Mouse (Mus musculus) kidney, postnatal 25 days (tissue): ENCODE measurements around the gene Tceanc2.

Experiments used
- DNase-seq, 2 experiments: peaks; one replicate each; pipeline ENCODE4 v3.0.0; 2021; ENCODE audit warnings: mixed read lengths in 2 of 2

Tceanc2 gene

DNA sequence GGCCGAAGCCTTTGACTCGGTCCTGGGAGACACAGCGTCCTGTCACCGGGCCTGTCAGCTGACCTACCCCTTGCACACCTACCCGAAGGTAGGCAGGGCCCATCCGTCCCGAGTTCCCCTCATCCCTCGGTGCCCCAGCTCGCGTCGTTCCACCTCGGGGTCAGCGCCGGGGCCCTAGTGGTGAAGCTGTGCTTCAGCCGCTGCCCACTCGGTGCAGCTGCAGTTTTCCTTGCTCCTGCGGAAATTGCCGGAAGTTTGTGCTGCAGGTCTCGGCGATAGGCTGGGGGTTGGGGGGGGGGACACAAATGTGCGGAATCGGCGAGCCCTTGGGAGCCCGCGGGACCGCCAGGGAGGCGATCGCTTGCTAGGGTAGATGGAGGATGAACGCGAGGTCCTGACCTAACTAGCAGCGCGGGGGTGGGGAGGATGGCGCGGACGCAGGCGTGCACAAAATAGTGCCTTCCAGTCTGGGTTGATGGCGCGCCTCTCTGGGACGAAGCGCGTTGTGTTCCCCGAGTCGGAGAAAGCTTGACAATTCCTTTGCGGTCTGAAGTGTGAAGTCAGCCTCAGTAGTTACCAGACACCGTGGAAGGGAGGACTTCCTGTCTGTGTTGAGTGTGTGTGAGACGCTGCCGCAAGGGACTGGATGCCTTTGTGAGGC, at the start of gene Tceanc2:
Gene Tceanc2 (minus strand): TSS at position 287 of the 661 bp plus-strand sequence.
- DNase-seq: peak; percentile 51 to 73

DNA sequence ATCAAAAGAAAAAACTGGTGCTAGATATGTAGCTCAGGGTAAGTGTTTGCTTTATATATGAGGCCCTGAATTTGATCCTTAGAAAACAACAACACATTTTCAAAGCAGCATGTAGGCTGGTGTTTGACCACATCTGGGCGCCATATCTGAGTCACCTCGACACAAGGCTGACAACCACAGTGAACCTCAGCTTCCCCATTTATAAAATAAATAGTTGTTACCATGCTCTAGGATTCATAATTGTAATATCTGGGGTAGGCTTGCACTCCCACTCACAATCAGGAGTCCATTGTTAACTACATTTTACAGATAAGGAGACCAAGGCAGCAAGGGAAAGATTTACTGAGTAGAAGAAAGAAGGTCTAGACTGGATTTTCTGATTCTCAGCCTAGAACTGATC, 47.4 kb upstream of the Tceanc2 start:
- DNase-seq: no peak

DNA sequence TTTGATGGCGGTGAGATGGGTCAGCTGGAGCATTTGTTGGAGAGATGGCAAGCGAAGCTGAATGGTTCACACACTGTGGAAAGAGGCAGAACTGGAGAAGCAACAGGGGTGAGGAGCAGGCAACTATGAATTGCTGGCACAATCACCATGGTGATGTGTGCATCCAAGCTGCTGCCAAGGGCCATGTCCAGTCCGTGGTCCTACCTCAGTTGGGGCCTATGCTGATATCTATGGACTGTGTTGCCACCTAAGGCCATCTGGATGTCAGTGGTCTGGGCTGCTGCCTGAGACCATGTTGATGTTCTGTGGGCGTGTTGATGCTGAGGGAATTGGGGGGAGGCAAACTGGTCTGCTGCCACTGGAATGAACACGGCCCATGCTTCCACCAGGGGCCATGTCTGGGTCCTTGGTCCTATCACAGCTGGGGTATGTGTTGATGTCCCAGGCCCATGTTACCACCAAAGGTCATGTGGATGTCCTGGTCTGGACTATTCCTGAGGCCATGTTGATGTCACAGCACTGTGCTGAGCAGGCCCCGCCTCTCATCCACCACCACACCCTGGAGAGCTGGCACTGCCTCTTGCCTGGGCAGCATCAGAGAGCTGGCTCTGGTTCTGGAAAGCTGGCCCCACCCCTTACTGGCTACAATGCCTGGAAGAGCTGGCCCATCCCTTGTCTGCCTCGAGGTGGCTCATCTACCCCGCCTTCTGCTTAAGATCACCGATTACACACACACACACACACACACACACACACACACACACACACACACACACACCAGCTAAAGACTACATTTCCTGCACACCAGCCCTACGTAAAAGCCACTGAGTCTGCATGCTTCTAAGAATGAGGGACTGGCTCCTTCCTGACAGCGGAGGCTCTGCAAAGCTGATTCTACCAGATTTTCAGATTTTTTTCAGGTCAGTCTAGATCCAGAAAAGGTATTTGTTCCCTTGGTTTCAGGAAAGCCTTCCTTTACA, 44.6 kb upstream of the Tceanc2 start:
- DNase-seq: peak in 1 of 2 experiments; percentile 52

DNA sequence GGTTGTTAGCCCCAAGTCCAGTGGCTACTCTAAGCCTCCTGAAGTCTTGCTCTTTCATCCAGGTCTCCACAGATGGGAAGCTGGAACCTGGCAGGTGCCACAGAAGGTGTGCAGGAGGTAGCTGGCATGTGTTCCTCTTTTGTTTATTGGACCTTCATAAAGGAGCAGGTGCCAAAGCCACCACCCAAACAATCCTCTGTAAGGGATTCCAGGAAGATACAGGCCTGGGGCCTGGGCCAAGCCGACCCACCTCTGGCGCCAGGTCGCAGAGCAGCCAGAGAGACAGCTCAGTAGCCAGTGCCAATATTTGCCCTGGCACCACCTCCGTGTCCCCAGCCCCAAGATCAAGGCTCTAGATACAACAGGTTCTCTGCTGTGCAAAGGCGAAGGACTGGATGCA, 42.6 kb upstream of the Tceanc2 start:
- no peak for DNase-seq

DNA sequence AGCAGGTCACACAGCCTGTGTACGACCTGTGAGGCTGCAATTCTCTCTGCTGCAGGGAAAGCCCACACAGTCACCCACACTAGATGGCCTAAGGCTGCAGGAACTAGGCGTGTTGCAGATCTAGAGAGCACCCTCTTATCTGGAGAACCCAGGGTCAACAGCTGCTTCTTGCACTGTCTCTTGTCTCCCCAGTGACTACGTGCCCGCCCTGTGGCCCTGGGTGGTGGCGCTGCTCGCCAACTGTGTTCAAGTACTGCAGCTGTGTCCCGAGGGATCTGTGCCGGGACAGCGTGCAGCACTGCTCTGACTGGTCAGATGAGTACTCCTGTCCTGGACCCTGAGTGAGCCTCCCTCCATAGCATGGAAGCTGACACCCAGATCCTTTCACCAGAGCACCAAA, 38.7 kb upstream of the Tceanc2 start:
- DNase-seq: no peak

DNA sequence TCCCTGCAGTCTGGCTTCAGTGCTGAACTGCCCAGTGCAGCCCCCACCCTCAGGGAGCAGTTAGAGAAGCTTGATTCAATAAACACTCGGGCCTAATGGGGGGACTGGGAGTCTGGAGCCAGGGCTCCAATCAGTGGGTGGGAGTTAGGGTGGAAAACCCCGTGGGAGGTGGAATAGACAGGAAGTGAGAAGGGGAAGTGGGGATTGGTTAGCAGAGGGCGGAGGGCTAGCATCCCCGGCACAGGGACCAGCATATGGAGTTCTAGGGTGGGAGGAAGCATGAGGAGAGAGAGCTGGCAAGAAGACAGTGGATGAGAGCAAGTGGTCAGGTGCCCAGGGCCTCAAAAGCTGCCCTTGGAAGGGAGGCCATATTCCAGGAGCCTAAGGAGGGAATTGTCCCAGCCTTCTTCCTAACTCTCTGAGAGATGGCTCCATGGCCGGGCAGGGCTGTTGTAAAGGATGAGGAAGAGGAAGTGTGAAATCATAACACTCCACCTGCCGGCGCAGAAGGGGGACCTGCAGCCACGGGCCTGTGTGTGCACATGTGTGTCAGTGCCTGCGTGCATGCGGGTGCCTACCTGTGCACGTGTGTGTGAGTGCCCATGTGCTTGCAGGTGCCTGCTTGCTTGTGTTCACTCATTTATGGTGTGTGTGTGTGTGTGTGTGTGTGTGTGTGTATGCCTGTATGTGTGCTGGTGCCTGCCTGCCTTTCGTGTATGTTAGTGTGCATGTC, 34.5 kb upstream of the Tceanc2 start:
- no peak for DNase-seq

DNA sequence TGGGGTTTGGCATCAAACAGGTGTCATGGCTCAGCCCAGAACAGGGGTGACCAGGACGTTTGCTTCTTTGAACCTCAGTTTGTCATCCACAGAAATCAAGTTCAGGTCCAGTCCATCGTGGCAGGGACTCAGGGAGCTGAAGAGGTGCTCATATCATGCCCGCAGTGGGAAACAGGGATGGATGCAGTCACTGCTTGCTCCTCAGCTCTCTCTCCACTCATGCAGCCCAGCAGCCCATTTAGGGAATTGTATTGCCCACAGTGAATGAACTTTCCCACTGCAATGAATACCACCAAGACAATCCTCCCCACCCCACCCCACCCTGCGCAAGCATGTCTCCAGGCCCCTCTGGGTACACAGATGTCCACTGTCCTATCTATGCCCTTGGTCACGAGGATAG, 33.0 kb upstream of the Tceanc2 start:
- no peak for DNase-seq

DNA sequence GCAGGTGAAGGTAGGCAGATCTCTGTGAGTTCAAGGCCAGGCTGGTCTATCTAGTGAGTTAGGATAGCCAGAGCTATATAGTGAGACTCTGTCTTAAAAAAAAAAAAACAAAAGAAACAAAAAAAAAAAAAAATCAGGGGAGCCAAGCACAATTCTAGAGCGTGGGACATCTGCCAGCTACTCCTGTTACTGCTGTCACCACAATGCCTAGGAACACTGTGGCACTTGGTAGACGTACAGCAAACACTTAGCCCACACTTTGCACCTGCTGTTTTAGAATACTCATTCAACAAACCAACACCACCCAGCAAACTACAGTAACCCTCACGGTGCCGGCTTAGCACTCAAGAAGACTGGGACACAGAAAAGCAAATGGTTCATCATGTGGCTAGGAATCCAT, 32.5 kb upstream of the Tceanc2 start:
- no peak for DNase-seq

DNA sequence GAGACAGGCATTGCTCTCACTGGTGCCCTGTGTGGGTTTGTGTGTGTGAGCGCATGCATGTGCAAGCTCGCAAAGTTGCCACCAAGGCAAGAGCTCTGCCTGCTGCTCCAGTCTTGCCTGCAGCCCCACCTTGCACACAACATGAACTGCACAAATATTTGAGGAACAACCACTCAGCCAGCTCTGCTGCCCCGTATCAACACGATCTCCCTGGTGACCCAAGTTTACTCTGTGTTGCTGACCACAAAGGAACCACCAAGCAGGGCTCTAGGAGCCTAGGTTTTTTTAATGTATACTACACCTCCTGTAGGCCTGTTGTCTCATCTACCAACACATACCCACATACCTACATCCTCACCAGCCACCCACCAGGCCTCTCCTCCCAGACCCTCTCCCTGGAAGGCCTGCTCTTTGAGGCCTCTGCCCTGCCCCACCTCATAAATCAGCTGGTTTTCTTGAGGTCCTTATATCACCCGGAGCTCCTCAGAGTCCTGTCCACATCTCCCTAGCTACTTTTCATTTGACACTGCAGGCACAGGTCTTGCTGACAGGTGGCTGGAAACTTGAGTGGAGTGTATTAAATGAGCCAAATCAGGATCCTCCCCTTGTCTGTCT, 31.7 kb upstream of the Tceanc2 start:
- no peak for DNase-seq

DNA sequence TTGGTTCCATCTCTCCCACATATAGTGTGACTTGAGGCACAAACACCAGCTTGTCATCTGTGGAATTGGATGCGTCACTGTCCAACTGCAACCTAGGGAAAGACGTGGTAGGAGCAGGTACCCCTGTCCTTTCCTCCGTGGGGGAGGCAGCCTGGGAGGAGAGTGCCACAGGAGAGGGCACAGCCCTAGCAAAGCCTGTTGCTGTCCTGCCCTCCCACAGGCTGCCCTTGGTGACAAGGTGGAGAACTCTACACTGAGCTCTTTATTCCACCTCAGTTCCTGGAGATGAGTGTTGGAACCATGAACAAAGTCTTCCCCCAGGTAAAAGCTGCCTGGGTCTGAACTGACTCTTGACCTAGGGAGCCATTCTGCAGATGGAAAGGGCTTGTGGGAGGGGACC, 30.0 kb upstream of the Tceanc2 start, which contains the start of gene Ldlrad1:
Gene Ldlrad1 (plus strand): TSS at position 301 of the 400 bp plus-strand sequence.
- DNase-seq: no peak

DNA sequence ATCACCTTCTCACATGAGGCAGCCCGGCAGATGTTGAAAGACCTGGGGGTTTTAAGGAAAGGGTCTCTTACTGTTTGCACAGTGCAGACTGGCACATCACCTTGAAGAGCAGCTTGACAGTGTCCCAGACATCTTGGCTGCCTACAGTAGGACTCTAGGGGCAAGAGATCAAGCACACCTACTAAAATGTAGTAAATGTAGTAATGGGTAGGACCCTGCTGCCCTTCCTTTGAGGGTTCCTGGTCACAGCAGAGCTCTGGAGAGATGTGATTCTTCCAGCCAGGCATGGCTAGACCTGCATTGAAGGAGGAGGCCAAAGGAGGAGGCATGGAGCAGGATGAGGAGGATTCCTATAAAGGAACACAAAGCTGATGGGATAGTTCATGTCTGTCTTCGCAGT, 28.1 kb upstream of the Tceanc2 start:
- no peak for DNase-seq

DNA sequence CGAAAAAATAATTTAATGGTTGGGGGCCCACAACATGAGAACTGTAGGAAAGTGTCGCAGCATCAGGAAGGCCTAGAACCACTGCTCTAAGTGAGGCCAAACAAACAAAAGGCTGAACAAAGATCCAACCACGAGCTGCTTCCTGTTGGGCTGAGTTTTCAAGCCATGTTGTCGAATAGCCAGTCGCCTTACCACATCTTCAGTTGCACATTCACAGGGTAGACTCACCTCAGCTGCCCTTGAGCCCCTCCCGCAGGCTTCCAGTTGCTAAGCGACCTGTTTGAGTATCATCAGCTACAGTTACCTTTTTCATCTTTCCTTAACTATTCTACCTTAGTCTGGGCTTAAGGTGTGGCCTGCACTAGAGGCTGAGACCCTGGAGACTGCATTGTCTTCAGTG, 24.1 kb upstream of the Tceanc2 start:
- DNase-seq: no peak

DNA sequence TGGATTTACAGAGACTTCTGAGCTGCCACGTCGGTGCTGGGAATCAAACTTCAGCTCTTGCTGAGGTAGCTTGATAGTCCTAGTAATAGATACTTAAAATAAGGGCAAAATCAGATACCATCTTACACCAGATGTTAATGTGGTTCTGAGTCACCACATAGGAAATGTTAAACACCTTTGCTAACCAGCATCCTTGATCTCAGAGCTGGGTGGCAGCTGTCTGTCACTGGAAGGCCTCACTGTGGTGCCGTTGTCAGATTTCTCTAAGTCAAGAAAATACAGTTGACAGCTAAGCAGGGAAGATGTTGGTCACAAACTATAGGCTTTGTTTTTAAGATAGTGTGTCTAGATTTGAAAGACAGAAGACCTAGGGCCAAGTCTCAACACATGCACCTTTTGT, 22.9 kb upstream of the Tceanc2 start:
- DNase-seq: no peak

DNA sequence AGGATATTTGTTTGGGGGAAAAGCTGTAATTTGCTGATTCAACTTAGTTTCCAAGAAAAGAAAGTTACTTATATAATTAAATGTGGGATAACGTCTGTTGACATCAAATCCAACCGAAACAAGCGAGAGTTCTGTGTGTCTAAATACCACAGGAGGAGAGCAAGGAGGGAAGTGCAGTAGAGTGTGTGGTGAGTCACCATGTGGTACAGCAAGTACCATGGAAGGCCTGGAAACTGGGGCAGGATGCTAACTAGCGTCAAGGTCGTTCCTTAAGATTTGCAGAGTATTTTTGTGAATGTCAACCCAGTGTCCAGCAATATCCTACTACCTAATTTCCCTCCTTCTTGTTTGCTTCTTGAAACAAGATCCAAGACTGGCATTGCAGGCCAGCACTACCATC, 19.2 kb upstream of the Tceanc2 start:
- DNase-seq: no peak

DNA sequence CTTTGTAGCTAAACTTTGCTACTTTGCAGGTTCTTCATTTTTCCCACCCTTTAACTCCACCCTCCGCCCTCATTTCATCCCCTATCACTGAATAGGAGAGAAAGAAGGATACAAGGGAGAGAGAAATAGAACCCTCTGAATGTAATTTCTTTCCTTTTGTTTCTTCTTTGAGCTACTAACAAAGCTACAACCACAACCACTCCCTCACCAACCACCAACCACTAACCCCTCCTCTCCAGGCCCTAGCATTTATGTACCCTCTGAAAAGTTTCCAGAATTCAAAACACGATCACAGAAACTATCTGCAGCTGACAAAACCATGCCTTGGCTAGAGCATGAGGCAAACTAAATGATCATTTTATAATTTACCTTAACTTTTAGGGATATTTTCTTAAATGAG, 17.5 kb upstream of the Tceanc2 start:
- no peak for DNase-seq

DNA sequence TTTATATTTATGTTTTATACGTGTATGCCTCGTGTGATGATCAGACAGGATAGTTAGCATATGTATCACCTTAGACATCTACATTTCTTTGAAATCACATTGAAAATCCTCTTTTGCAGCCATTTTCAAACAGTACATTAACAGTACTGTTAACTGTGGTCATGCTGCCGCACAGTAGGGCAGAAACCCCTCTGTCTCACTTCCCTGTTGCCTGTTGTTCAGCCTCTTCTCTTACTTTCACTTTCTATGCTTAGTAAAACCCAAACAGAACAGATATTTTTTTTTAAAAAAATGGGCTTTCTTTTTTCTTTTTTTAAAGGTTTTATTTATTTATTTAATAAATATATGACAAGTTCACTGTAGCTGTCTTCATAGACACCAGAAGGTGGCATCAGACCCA, 14.9 kb upstream of the Tceanc2 start:
- no peak for DNase-seq

DNA sequence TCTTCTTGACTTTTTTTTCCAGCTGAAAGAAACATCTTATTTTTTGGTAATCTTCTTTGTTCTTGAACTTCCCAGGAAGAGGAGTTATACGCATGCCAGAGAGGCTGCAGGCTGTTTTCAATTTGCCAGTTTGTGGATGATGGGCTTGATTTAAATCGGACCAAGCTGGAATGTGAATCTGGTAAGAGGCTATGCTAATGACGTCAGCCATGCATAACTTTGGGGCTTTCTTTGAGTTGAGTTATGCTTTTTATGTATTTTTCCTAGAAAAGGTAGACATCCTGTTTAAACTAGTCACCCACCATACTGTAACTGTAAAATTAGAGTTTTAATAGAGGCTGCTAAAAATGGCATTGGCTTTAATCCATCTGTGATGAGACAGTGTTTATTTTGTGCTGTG, 6.8 kb upstream of the Tceanc2 start:
- no peak for DNase-seq

DNA sequence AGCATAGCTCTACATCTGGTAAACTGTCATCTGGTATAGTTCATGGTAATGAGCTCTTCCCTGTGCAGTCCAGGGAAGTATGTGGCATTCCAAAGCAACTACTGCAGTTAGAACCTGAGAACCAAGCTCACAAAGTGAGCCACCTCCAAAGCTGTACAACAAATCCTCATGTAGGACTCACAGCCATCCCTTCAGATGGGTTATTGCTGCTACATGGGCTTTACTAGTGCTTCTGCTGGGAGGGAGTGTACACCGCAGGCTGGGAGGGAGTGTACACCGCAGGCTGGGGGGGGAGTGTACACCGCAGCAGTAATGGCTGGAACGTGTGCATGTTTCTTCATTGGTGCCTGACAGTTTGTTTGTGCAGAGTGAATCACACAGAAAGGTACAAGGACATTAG, 4.3 kb upstream of the Tceanc2 start:
- no peak for DNase-seq

DNA sequence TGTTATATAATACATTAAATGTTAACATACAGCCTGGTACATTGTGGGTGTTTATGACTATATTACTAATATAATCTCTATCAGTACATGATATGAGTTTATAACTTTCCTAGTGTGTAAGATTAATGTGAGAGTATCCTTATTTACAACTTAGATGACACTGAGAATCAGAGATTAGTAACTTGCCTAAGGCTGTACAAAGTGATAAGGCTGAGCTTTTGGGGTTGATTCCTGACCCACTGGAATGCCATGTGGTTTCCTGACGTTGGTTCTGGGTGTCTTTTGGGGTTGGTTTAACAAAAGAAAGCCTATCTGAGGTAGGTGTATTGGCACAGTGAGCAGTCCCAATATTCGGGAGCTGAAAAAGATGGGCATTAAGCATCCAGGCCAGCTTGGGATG, 3.9 kb upstream of the Tceanc2 start:
- no peak for DNase-seq

DNA sequence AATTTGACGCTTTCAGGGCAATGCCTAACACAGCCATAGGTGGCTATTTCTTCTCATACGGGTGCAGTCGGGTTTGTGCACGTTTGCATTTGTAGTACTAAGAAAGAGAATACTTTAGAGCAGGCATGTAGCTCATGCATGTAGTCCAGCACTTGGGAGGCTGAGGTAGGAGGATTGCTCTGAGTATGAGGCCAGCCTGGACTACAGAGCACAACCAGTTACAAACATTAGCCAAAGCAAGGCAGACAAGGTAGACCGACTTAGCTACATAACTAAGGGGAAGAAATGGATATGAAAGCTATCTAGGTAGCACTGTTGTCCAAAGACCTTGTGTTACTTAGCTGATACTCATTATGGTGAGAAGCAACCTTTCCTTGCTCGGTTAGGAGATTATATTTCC, 3.0 kb upstream of the Tceanc2 start:
- DNase-seq: no peak

DNA sequence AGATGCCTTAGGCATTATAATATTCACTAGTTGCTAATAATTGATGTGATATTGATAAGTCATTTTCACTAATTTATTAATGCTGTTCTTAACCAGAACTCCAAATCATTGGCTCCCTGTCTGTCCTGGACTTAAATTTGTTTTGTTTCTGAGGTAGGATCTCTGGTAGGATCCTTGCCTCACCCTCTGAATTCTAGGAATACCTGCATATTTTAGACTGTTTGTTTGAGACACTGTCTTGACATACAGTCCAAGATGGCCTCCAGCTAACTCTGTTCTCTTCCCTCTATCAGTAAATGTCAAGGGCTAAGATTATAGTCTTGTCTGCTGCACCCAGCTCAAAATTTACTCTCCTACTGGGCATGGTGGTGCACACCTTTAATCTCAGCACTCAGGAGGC, 1.8 kb upstream of the Tceanc2 start:
- DNase-seq: no peak

DNA sequence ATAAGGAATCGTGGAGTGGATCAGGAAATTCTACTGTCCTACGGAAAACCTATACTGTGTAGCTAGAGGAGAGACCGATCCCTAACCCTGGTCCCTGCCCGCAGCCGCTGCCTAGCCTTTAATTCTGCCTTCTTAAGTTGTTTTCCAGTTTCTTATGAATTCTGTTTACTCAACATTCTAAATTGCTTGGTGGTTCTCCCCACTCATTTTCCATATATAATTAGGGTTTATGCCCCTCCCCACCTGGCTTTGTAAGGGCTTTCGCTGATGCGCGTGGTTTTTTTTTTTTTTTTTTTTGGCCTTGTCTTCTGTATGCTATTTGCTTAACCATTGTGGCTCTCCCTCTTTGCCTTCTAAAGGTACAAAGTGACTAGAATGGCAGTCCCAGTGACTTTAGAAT, 645 bp upstream of the Tceanc2 start:
- DNase-seq: no peak
